Mouse (Mus musculus) heart, adult 2 months (tissue): ENCODE data around the gene Zg16.

Experiments
- CTCF ChIP-seq: fragments of 200-600 bp; IDR thresholded peaks from 2 replicates; pipeline ENCODE4 v1.8.1; 2022; ENCODE audit warnings: antibody characterized with exemption, mild to moderate bottlenecking, moderate library complexity
- EP300 ChIP-seq: fragments of 200-500 bp; IDR thresholded peaks from 2 replicates; pipeline ENCODE4 v1.6.1; 2011; ENCODE audit warnings: low read depth, low read length, control low read depth; ENCODE audit not compliant: insufficient read depth
- POLR2A ChIP-seq: fragments of 200-500 bp; IDR thresholded peaks from 2 replicates; pipeline ENCODE4 v1.6.1; 2011; ENCODE audit warnings: mild to moderate bottlenecking, low read depth, low read length, control low read depth; ENCODE audit not compliant: insufficient read depth

DNA sequence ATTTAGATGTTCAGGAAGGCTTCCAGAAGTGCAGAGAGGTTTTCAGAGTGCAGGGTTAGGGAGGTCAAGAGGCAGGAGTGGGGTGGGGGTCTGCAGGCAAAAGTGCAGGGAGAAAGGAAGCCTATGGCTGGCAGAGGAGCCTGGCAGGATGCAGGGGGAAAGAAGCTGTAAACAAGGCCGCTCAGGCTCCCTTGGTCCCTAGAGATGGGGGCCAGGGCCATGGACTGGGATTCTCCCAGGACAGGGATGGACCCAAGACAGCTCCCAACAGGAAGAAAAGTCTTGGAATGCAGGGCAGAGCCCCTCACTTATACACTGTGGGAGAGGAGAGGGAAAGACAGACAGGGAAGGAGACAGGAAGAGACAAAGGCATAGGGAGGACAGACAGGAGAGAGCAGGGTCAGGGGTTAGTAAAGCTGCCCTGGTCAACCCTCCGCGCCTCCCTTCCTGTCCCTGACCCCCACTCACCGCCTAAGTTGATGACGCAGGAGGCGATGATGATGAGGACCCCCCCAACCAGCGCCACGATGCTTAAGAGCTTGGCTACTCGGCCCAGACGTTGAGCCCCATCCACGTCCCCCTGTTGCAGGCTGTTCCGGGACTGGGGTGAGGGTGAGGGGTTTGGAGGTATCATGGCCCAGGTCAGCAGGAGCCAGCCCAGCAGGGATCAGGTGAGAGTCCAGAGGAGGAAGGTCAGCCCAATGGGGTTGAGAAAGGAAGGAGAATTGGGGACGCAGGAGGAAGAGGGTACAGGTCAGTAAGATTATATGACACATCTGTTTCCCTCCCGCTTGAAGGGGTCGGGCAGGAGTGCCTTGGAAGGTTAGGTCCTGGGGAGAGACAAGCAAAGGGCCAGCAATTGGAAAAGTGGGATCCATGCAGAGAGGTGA is 68.5 kb downstream of the Zg16 start:
- TF ChIP-seq CTCF (no peak), POLR2A (no peak), EP300 (no peak)
